Mouse (Mus musculus) stomach, adult 2 months (tissue): ENCODE results near the gene D630003M21Rik. TPM values are rescaled to one million over a fixed set of nuclear protein-coding genes. Genes with fewer than 3 reads are reported as not detected.

ENCODE experiments used
- polyA plus RNA-seq: library from polyadenylated mRNA; depleted of rRNA; stranded (reverse); fragments of >200 nt; gene quantifications from 2 replicates; pipeline ENCODE4 v1.2.3, GENCODE M21; 2012; rRNA removed

The D630003M21Rik gene
- 1.8 and 2.1 TPM in 2 replicates for polyA plus RNA-seq

GRCm38 (mm10) chr2:158228670-158229502 lies at the start of gene D630003M21Rik:
TSS of gene D630003M21Rik (minus strand) at chr2:158229222.

GRCm38 (mm10) chr2:158258005-158258418 lies 29.0 kb upstream of the D630003M21Rik start, which contains the start of gene Bpi:
TSS of gene Bpi (plus strand) at chr2:158258094.

GRCm38 (mm10) chr2:158146223-158146622 lies 82.8 kb downstream of the D630003M21Rik start, which contains the start of gene Tgm2:
TSS of gene Tgm2 (minus strand) at chr2:158146436.

Other genes starting within 250 kb of the D630003M21Rik start
- 4.9 and 7.5 TPM in 2 replicates for gene Tti1, start 200.8 kb downstream of the D630003M21Rik start, polyA plus RNA-seq
- gene Rprd1b, start 200.7 kb downstream of the D630003M21Rik start, polyA plus RNA-seq: 9.0 and 10.0 TPM in 2 replicates
- gene Tgm2, start 82.8 kb downstream of the D630003M21Rik start, polyA plus RNA-seq: 48.6 and 73.7 TPM in 2 replicates
- 0.04 and 0.10 TPM in 2 replicates for gene Bpi, start 28.9 kb upstream of the D630003M21Rik start, polyA plus RNA-seq
- 3.6 and 4.2 TPM in 2 replicates for gene Lbp, start 77.3 kb upstream of the D630003M21Rik start, polyA plus RNA-seq
- 0.69 and 0.85 TPM in 2 replicates for gene Snhg11, start 146.4 kb upstream of the D630003M21Rik start, polyA plus RNA-seq
- 4.4 and 5.1 TPM in 2 replicates for gene Ralgapb, start 180.6 kb upstream of the D630003M21Rik start, polyA plus RNA-seq